Mouse (Mus musculus): ENCODE measurements around the gene Pkmyt1. TPM values are rescaled to one million over a fixed set of nuclear protein-coding genes. Genes with fewer than 3 reads are reported as not detected.
A peak's percentile ranks its signal among the peaks of the same experiment; 100 is the strongest.

Gene Pkmyt1
- polyA plus RNA-seq, 1 experiment from 2014 or later, result 13.3 TPM

GRCm38 (mm10) chr17:23783352-23783751 is 57.2 kb downstream of the Pkmyt1 start:
- no peak for DNase-seq (ENCODE audit: low read depth, low spot score)
- H3K27me3 ChIP-seq, result no peaks in the 10 kb centered on the region
- ChIA-PET POLR2A (no interaction called here), CTCF (interaction anchor here (1.1 to 1.9 kb wide), 2 partner anchors 7 to 60 kb away, joined by 3 to 5 read pairs; partner anchors contain the start of genes Prss32 and Prss41)
- ATAC-seq, result no peak
- no peak for TF ChIP-seq CTCF (IDR thresholded peaks at IDR 0.05)
- in situ Hi-C loops (cut with MboI; ENCODE audit: low pct_unique_long_range_greater_than_20kb), result no loop called here

GRCm38 (mm10) chr17:23785561-23786471 is 59.7 kb downstream of the Pkmyt1 start, which contains the start of gene Flywch2:
Gene Flywch2 (minus strand): TSS chr17:23786081.
- TF ChIP-seq CTCF (IDR thresholded peaks at IDR 0.05), result no peak
- ATAC-seq (peak; percentile 65), DNase-seq (ENCODE audit: low read depth, low spot score) (no peak)
- ChIA-PET POLR2A (no interaction called here), CTCF (no interaction called here)
- no peaks in the 10 kb centered on the region for H3K27me3 ChIP-seq
- in situ Hi-C loops (cut with MboI; ENCODE audit: low pct_unique_long_range_greater_than_20kb), result no loop called here

Other genes with a start within 250 kb of the Pkmyt1 start
- gene Vmn2r117, start 246.6 kb upstream of the Pkmyt1 start, polyA plus RNA-seq (2021), result not detected
- gene Zfp213, start 162.1 kb upstream of the Pkmyt1 start, polyA plus RNA-seq (2021), result 8.6 TPM
- gene Zfp13, start 126.8 kb upstream of the Pkmyt1 start, polyA plus RNA-seq (2021), result 6.8 TPM
- gene Zscan10, start 125.5 kb upstream of the Pkmyt1 start, polyA plus RNA-seq (2021), result not detected
- gene Mmp25, start 81.1 kb upstream of the Pkmyt1 start, polyA plus RNA-seq (2021), result not detected
- 0.22 TPM for gene Bicdl2, start 65.8 kb upstream of the Pkmyt1 start, polyA plus RNA-seq (2021)
- 261 TPM for gene Hcfc1r1, start 52.7 kb upstream of the Pkmyt1 start, polyA plus RNA-seq (2021)
- 32.9 TPM for gene Thoc6, start 52.5 kb upstream of the Pkmyt1 start, polyA plus RNA-seq (2021)
- gene Tnfrsf12a, start 48.9 kb upstream of the Pkmyt1 start, polyA plus RNA-seq (2021), result 421 TPM
- gene Cldn6, start 47.1 kb upstream of the Pkmyt1 start, polyA plus RNA-seq (2021), result not detected
- 0.05 TPM for gene Cldn9, start 42.3 kb upstream of the Pkmyt1 start, polyA plus RNA-seq (2021)
- not detected for gene 1520401A03Rik, start 3.6 kb upstream of the Pkmyt1 start, polyA plus RNA-seq (2021)
- 7.3 TPM for gene Paqr4, start 14.5 kb downstream of the Pkmyt1 start, polyA plus RNA-seq (2021)
- not detected for gene Kremen2, start 19.5 kb downstream of the Pkmyt1 start, polyA plus RNA-seq (2021)
- 96.0 TPM for gene Flywch1, start 45.3 kb downstream of the Pkmyt1 start, polyA plus RNA-seq (2021)
- 7.9 TPM for gene Flywch2, start 59.7 kb downstream of the Pkmyt1 start, polyA plus RNA-seq (2021)
- gene Srrm2, start 64.2 kb downstream of the Pkmyt1 start, polyA plus RNA-seq (2021), result 314 TPM
- 610 TPM for gene Elob, start 102.8 kb downstream of the Pkmyt1 start, polyA plus RNA-seq (2021)
- not detected for gene Prss33, start 109.7 kb downstream of the Pkmyt1 start, polyA plus RNA-seq (2021)
- 0.45 TPM for gene Prss32, start 117.5 kb downstream of the Pkmyt1 start, polyA plus RNA-seq (2021)
- gene Prss41, start 117.8 kb downstream of the Pkmyt1 start, polyA plus RNA-seq (2021), result 0.35 TPM
- gene Prss21, start 141.7 kb downstream of the Pkmyt1 start, polyA plus RNA-seq (2021), result not detected
- gene Dcpp1, start 154.5 kb downstream of the Pkmyt1 start, polyA plus RNA-seq (2021), result not detected
- gene Dcpp2, start 154.5 kb downstream of the Pkmyt1 start, polyA plus RNA-seq (2021), result not detected
- not detected for gene Dcpp3, start 191.1 kb downstream of the Pkmyt1 start, polyA plus RNA-seq (2021)
- not detected for gene Sbp, start 215.3 kb downstream of the Pkmyt1 start, polyA plus RNA-seq (2021)
- gene Sbpl, start 228.9 kb downstream of the Pkmyt1 start, polyA plus RNA-seq (2021), result not detected